Mouse (Mus musculus) intestine, postnatal 0 days (tissue): ENCODE measurements around the gene Pigv. TPM values are rescaled to one million over a fixed set of nuclear protein-coding genes. Genes with fewer than 3 reads are reported as not detected.
"Not testable (repeated sequence)": the region's sequence is repeated elsewhere in the genome, so short reads cannot be mapped to it uniquely, and the experiment has no call there.

Experiments used
- ATAC-seq: fragments of 200-750 bp; cut with Nextera tagmentation; 2 replicates; pipeline ENCODE4 v1.8.0; 2017; ENCODE audit warnings: mild to moderate bottlenecking, moderate TSS enrichment, moderate library complexity
- H3K27ac ChIP-seq: fragments of 300-500 bp; sonication (generic); 2 replicates; pipeline ENCODE4 v1.5.1; 2014; ENCODE audit warnings: mild to moderate bottlenecking, low read depth, low read length, moderate library complexity
- H3K27me3 ChIP-seq: fragments of 300-500 bp; sonication (generic); replicated peaks from 2 replicates; pipeline ENCODE4 v1.6.1; 2014; ENCODE audit warnings: low read length, mixed read lengths; ENCODE audit not compliant: control insufficient read depth, insufficient read depth
- H3K36me3 ChIP-seq: fragments of 300-500 bp; sonication (generic); 2 replicates; pipeline ENCODE4 v1.6.1; 2014; ENCODE audit warnings: mild to moderate bottlenecking, moderate library complexity; ENCODE audit not compliant: control insufficient read depth, insufficient read depth
- H3K4me1 ChIP-seq: fragments of 300-500 bp; sonication (generic); replicated peaks from 2 replicates; pipeline ENCODE4 v1.6.1; 2014; ENCODE audit warnings: antibody characterized with exemption, low read length, mixed read lengths; ENCODE audit not compliant: control insufficient read depth, insufficient read depth
- H3K4me2 ChIP-seq: fragments of 300-500 bp; sonication (generic); replicated peaks from 2 replicates; pipeline ENCODE4 v1.6.1; 2014; ENCODE audit warnings: low read depth, mild to moderate bottlenecking, moderate library complexity
- H3K4me3 ChIP-seq: fragments of 300-500 bp; sonication (generic); 2 replicates; pipeline ENCODE4 v1.5.1; 2014; ENCODE audit warnings: low read depth, low read length
- H3K9ac ChIP-seq: fragments of 300-500 bp; sonication (generic); 2 replicates; pipeline ENCODE4 v1.6.1; 2014; ENCODE audit warnings: mild to moderate bottlenecking, low read depth, low read length
- H3K9me3 ChIP-seq: fragments of 300-500 bp; sonication (generic); 2 replicates; pipeline ENCODE4 v1.6.1; 2016; ENCODE audit warnings: mixed run types; ENCODE audit not compliant: control insufficient read depth
- CTCF ChIP-seq: sonication (generic); IDR thresholded peaks from 2 replicates; pipeline ENCODE4 v1.5.1; 2016; ENCODE audit warnings: low read depth, mild to moderate bottlenecking, control low read depth, antibody characterized with exemption, moderate library complexity
- WGBS: fragments of 180-500 bp; shearing (Covaris S2); extraction: QIAGEN DNeasy Blood & Tissue Kit; methylation state at CpG from one replicate; pipeline ENCODE4 v1.1.7; 2014; 5-methylcytosine and 5-hydroxymethylcytosine counted together
- polyA plus RNA-seq: library from polyadenylated mRNA; unstranded; fragments of >200 nt; fragmentation: Nextera tagmentation; extraction: Ambion mirVana; gene quantifications from 2 replicates; pipeline ENCODE4 v1.2.1, GENCODE M21; 2015

Pigv gene
- polyA plus RNA-seq, 1 experiment from 2014 or later = 10.7 TPM

DNA sequence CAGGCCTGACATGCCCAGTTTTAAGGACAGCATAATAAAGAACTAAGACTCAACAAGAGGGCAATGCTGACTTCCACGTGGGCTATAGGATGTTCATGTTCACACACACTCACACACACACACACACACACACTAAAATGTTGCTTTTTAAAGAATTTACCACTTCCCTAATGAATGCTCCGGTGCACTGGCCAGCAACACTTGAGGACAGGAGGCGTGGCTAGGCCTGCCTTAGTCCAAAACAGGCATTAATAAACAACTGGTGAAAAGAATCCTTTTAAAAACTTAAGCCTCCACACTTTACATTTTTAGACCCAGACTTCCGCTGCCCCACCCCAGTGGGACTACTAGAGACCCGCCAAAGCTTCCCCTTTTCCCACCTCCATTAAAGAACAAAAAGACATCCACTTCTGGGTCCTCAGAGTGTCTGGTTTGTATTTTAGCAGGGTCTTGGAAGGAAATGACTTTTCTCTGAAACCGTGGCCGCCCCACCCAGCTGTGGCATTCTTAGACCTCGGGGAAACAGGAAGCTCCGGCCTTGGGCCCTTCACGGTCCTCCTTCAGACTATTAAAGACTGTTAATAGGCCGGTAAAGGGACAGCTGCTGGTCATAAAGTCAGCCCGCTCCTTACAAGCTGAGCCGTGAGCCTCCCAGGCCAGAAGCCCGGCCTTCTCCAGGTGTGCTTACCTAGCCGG, 12.8 kb downstream of the Pigv start:
- no peaks in the 10 kb centered on the region for H3K27me3 ChIP-seq
- H3K9me3 ChIP-seq = no peaks in the 10 kb centered on the region
- TF ChIP-seq CTCF = no peak
- ATAC-seq = peak; percentile 74
- peak overlapping the region; percentile 14; the same call in 1 of the 2 replicates for H3K4me3 ChIP-seq
- WGBS = 11% methylated on average over 15 of the region's 15 CpGs
- H3K4me2 ChIP-seq = peak overlapping the region; percentile 61
- H3K9ac ChIP-seq = peak overlapping the region; percentile 32
- H3K27ac ChIP-seq = peak overlapping the region; percentile 67
- peaks cover 4% of the 10 kb centered on the region; the same call in 1 of the 2 replicates for H3K36me3 ChIP-seq
- H3K4me1 ChIP-seq = peaks cover 4% of the 10 kb centered on the region; the same call in 1 of the 2 replicates

DNA sequence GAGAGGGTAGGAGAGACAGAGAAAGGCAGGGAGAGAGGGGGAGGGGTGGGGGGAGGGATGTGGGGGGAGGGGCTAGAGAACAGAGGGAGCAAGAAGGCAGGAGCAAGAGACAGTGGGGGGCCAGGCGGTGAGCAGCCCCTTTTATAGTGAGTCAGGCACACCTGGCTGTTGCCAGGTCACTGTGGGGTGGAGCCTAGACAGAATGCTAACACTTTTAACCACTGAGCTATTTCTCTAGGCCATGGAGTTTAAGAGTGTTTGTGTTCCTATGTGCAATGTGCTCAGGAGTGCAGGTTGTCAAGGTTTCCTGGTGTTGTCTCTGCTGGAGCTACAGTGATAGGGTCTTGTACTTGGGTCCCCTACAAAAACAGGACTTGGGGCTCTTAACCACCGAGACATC, 13.7 kb downstream of the Pigv start:
- Histone ChIP-seq H3K4me2 (no peak overlapping the region), H3K27me3 (no peaks in the 10 kb centered on the region), H3K9ac (0 out of 2 replicates have a peak overlapping the region, but pooled peaks have one; percentile 7), H3K27ac (no peak overlapping the region), H3K4me1 (peaks cover 4% of the 10 kb centered on the region; the same call in 1 of the 2 replicates), H3K4me3 (no peak overlapping the region), H3K9me3 (no peaks in the 10 kb centered on the region), H3K36me3 (peaks cover 4% of the 10 kb centered on the region; the same call in 1 of the 2 replicates)
- no peak for ATAC-seq
- 44% methylated on average over 2 of the region's 2 CpGs for WGBS
- TF ChIP-seq CTCF = no peak

DNA sequence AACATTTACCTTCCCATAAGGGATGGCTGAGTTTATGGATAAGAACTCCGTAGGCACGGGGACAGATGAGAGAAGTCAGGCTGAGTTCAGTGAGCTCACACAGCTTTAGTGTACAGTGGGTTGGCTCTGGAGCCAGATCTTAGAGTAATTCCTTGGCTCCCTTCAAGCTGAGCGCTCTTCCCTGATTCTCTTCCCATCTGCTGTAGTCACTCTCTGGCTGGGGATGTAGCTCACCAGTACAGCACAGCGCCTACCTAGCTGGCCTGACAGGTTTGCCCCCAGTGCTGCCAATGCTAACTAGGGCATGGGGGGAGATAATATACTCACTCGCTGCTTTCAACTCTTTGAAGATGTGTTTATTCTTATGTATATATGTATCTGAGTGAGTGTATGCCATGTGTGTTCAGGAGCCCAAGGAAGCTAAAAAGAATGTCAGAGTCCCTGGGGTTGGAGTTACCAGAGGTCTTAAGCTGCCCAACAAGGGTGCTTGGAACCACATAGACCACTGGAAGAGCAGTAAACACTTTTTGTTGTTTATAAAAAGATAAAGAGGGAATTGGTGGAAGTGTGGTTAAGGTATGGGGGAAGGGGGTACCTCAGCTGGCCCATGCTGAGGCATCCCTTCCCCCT, 14.5 kb downstream of the Pigv start:
- no peak for TF ChIP-seq CTCF
- Histone ChIP-seq H3K9ac (0 out of 2 replicates have a peak overlapping the region, but pooled peaks have one; percentile 7), H3K4me2 (no peak overlapping the region), H3K4me3 (no peak overlapping the region), H3K4me1 (peaks cover 4% of the 10 kb centered on the region; the same call in 1 of the 2 replicates), H3K27me3 (no peaks in the 10 kb centered on the region), H3K9me3 (no peaks in the 10 kb centered on the region), H3K36me3 (peaks cover 4% of the 10 kb centered on the region; the same call in 1 of the 2 replicates), H3K27ac (no peak overlapping the region)
- ATAC-seq = no peak
- 72% methylated on average over 5 of the region's 5 CpGs for WGBS

DNA sequence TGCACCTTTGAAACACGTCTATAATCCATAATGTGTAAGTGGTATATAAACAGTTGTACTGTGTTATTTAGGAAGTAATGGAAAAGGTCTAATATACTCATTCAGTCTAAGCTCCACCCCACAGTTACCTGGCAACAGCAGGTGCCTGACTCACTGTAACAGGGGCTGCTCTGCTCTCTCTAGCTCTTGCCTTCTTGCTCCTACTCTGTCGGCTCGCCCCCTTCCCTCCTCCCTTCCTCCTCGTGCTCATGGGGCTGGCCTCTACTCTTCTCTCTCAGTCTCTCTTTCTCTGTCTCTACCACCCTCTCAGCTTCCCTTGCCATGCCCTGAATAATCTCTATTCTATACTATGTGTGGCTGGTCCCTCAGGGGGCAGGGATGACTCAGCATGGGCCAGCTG, 15.4 kb downstream of the Pigv start:
- Histone ChIP-seq H3K36me3 (no peaks in the 10 kb centered on the region), H3K4me3 (no peak overlapping the region), H3K27ac (no peak overlapping the region), H3K27me3 (no peaks in the 10 kb centered on the region), H3K4me2 (no peak overlapping the region), H3K4me1 (peaks cover 4% of the 10 kb centered on the region; the same call in 1 of the 2 replicates), H3K9ac (no peak overlapping the region), H3K9me3 (no peaks in the 10 kb centered on the region)
- no peak for TF ChIP-seq CTCF
- 22% methylated on average over 4 of the region's 4 CpGs for WGBS
- no peak for ATAC-seq

DNA sequence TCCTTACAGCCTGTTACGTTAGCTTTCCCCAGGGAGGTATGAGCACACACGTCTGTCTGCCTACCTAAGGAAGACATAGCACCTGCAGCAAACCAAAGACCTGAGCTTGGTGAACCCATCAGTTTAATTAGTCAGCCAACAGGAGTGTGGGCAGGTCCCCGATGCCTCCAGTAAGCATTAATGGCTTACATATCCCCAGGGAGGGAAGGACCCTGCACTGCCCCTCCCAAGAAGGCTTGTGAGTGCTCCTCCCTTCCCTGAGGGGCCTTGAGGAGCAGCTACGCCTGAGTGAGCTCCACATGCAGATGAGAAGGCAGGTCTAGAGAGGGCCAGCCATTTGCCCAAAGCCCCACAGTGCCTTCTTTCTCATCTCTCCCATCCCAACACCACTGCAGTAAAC, 16.2 kb downstream of the Pigv start:
- H3K27me3 ChIP-seq = no peaks in the 10 kb centered on the region
- H3K9ac ChIP-seq = no peak overlapping the region
- WGBS = 55% methylated on average over 4 of the region's 4 CpGs
- no peak for ATAC-seq
- no peak overlapping the region for H3K4me3 ChIP-seq
- no peaks in the 10 kb centered on the region for H3K36me3 ChIP-seq
- no peak overlapping the region for H3K4me2 ChIP-seq
- no peaks in the 10 kb centered on the region for H3K9me3 ChIP-seq
- no peak for TF ChIP-seq CTCF
- peaks cover 4% of the 10 kb centered on the region; the same call in 1 of the 2 replicates for H3K4me1 ChIP-seq
- H3K27ac ChIP-seq = no peak overlapping the region

DNA sequence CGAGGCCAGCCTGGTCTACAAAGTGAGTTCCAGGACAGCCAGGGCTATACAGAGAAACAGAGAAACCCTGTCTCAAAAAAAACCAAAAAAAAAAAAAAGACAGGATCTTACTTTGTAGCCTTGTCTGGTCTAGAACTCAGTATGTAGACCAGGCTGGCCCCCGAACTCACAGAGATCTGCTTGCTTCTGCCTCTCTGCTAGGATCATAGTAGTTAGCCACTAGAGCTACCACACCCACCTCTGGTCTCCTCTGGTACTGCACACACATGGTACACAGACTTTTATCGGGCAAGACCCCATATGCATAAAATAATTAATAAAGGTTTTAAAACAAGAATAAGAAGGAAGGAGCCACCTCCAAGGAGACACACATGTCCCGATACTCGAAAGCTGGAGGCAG, 18.4 kb downstream of the Pigv start:
- not testable (repeated sequence) for H3K4me2 ChIP-seq, H3K4me1 ChIP-seq, H3K9me3 ChIP-seq, H3K4me3 ChIP-seq, H3K9ac ChIP-seq, H3K27ac ChIP-seq, H3K36me3 ChIP-seq, ATAC-seq, H3K27me3 ChIP-seq
- WGBS = 95% methylated on average over 5 of the region's 5 CpGs
- TF ChIP-seq CTCF = peak; percentile 10; the same call in 1 of the 2 replicates
